Mouse (Mus musculus) MEL (cell line): ENCODE data around the gene Slc35e4. TPM values are rescaled to one million over a fixed set of nuclear protein-coding genes. Genes with fewer than 3 reads are reported as not detected.

Experiments used
- DNase-seq: peaks from one replicate; pipeline ENCODE4 v3.0.0; 2011; ENCODE audit warnings: low read depth, low spot score
- H3K27ac ChIP-seq: 2 replicates; pipeline ENCODE4 v1.5.1; 2012; ENCODE audit warnings: low read depth, mild to moderate bottlenecking, control low read depth, low read length, moderate library complexity; ENCODE audit not compliant: control insufficient read depth
- H3K27me3 ChIP-seq, 2 experiments: fragments of 150-350 bp in 1 of 2; sonication (generic) in 1 of 2; 2 replicates each; pipeline ENCODE4 v1.6.1; 2012; ENCODE audit warnings: low read length in 2 of 2, mild to moderate bottlenecking in 2 of 2, improper control_type of control experiment in 1 of 2, moderate library complexity in 1 of 2; ENCODE audit not compliant: insufficient read depth in 2 of 2, control insufficient read depth in 1 of 2
- H3K36me3 ChIP-seq, 2 experiments: 2 replicates each; pipeline ENCODE4 v1.6.1; 2012 to 2014; ENCODE audit warnings: low read length in 2 of 2, improper control_type of control experiment in 1 of 2, inconsistent platforms in 1 of 2, mild to moderate bottlenecking in 1 of 2; ENCODE audit not compliant: insufficient read depth in 2 of 2, control insufficient read depth in 1 of 2
- H3K4me1 ChIP-seq, 2 experiments: fragments of 150-350 bp in 1 of 2; sonication (generic) in 1 of 2; 2 replicates each; pipeline ENCODE4 v1.6.1; 2012; ENCODE audit warnings: low read length in 2 of 2, improper control_type of control experiment in 1 of 2, mild to moderate bottlenecking in 1 of 2; ENCODE audit not compliant: insufficient read depth in 2 of 2, control insufficient read depth in 1 of 2
- H3K4me3 ChIP-seq, 2 experiments: fragments of 150-350 bp in 1 of 2; sonication (generic) in 1 of 2; 2 replicates each; pipeline ENCODE4 v1.5.1; 2012; ENCODE audit warnings: low read depth in 2 of 2, low read length in 2 of 2, mild to moderate bottlenecking in 2 of 2, moderate library complexity in 2 of 2, control low read depth in 1 of 2, improper control_type of control experiment in 1 of 2; ENCODE audit not compliant: control insufficient read depth in 1 of 2, insufficient read depth in 1 of 2
- H3K79me2 ChIP-seq: 2 replicates; pipeline ENCODE4 v1.6.1; 2012; ENCODE audit warnings: mild to moderate bottlenecking, low read length, moderate library complexity; ENCODE audit not compliant: control insufficient read depth, poor library complexity, insufficient read depth
- H3K9ac ChIP-seq: 2 replicates; pipeline ENCODE4 v1.6.1; 2012; ENCODE audit warnings: low read depth, mild to moderate bottlenecking, control low read depth, low read length, moderate library complexity; ENCODE audit not compliant: control insufficient read depth, poor library complexity, severe bottlenecking
- H3K9me3 ChIP-seq: fragments of 150-350 bp; sonication (generic); replicated peaks from 2 replicates; pipeline ENCODE4 v1.6.1; 2012; ENCODE audit warnings: mild to moderate bottlenecking, low read length, improper control_type of control experiment, moderate library complexity; ENCODE audit not compliant: insufficient read depth
- CHD1 ChIP-seq: IDR thresholded peaks from 2 replicates; pipeline ENCODE4 v1.6.1; 2012; ENCODE audit warnings: low read depth, mild to moderate bottlenecking, inconsistent platforms, low read length, improper control_type of control experiment
- CHD2 ChIP-seq: IDR thresholded peaks from 2 replicates; pipeline ENCODE4 v1.6.1; 2011; ENCODE audit warnings: low read length, improper control_type of control experiment
- CTCF ChIP-seq, 3 experiments: IDR thresholded peaks in 2 of 3; conservative IDR thresholded peaks in 1 of 3; 2 replicates each; pipeline ENCODE4 v1.5.1; 2011 to 2012; ENCODE audit warnings: low read length in 3 of 3, low read depth in 2 of 3, mild to moderate bottlenecking in 2 of 3, improper control_type of control experiment in 1 of 3, inconsistent platforms in 1 of 3, mixed read lengths in 1 of 3, moderate library complexity in 1 of 3; ENCODE audit not compliant: control insufficient read depth in 1 of 3, insufficient read depth in 1 of 3, poor library complexity in 1 of 3, severe bottlenecking in 1 of 3
- E2F4 ChIP-seq: IDR thresholded peaks from 2 replicates; pipeline ENCODE4 v1.6.1; 2011; ENCODE audit warnings: low read depth, low read length, improper control_type of control experiment, borderline replicate concordance
- ELF1 ChIP-seq: IDR thresholded peaks from 2 replicates; pipeline ENCODE4 v1.6.1; 2014; ENCODE audit warnings: low read depth, mild to moderate bottlenecking, inconsistent platforms, low read length, improper control_type of control experiment, moderate library complexity
- ETS1 ChIP-seq: IDR thresholded peaks from 2 replicates; pipeline ENCODE4 v1.6.1; 2012; ENCODE audit warnings: low read depth, mild to moderate bottlenecking, inconsistent platforms, low read length, improper control_type of control experiment, moderate library complexity
- GABPA ChIP-seq: IDR thresholded peaks from 2 replicates; pipeline ENCODE4 v1.6.1; 2012; ENCODE audit warnings: low read depth, mild to moderate bottlenecking, inconsistent platforms, low read length, improper control_type of control experiment, moderate library complexity
- HCFC1 ChIP-seq: IDR thresholded peaks from 2 replicates; pipeline ENCODE4 v1.6.1; 2012; ENCODE audit warnings: low read depth, mild to moderate bottlenecking, inconsistent platforms, low read length, improper control_type of control experiment, moderate library complexity
- KAT2A ChIP-seq: conservative IDR thresholded peaks from 2 replicates; pipeline ENCODE4 v1.6.1; 2012; ENCODE audit warnings: low read depth, low read length, improper control_type of control experiment, inconsistent platforms
- MEF2A ChIP-seq: IDR thresholded peaks from 2 replicates; pipeline ENCODE4 v1.6.1; 2014; ENCODE audit warnings: low read depth, mild to moderate bottlenecking, inconsistent platforms, low read length, improper control_type of control experiment; ENCODE audit not compliant: poor library complexity, insufficient replicate concordance, severe bottlenecking; ENCODE audit errors: extremely low read depth
- MXI1 ChIP-seq: IDR thresholded peaks from 2 replicates; pipeline ENCODE4 v1.6.1; 2011; ENCODE audit warnings: mild to moderate bottlenecking, low read depth, low read length, improper control_type of control experiment
- MYC ChIP-seq: IDR thresholded peaks from 2 replicates; pipeline ENCODE4 v1.6.1; 2011; ENCODE audit warnings: low read depth, mild to moderate bottlenecking, low read length, improper control_type of control experiment, moderate library complexity
- NELFE ChIP-seq: IDR thresholded peaks from 2 replicates; pipeline ENCODE4 v1.6.1; 2011; ENCODE audit warnings: low read depth, low read length, improper control_type of control experiment
- POLR2A ChIP-seq, 2 experiments: IDR thresholded peaks; 2 replicates each; pipeline ENCODE4 v1.6.1; 2011 to 2012; ENCODE audit warnings: low read length in 2 of 2, mild to moderate bottlenecking in 2 of 2, control low read depth in 1 of 2, improper control_type of control experiment in 1 of 2, low read depth in 1 of 2, moderate library complexity in 1 of 2; ENCODE audit not compliant: control insufficient read depth in 1 of 2, insufficient read depth in 1 of 2, poor library complexity in 1 of 2
- RAD21 ChIP-seq: IDR thresholded peaks from 2 replicates; pipeline ENCODE4 v1.6.1; 2011; ENCODE audit warnings: mild to moderate bottlenecking, low read depth, low read length, improper control_type of control experiment
- SIN3A ChIP-seq: IDR thresholded peaks from 2 replicates; pipeline ENCODE4 v1.6.1; 2012; ENCODE audit warnings: low read length, improper control_type of control experiment, inconsistent platforms
- TAL1 ChIP-seq: IDR thresholded peaks from 2 replicates; pipeline ENCODE4 v1.6.1; 2012; ENCODE audit warnings: mild to moderate bottlenecking, inconsistent platforms, low read length, moderate library complexity, mixed read lengths
- TCF12 ChIP-seq: IDR thresholded peaks from 2 replicates; pipeline ENCODE4 v1.6.1; 2014; ENCODE audit warnings: low read depth, mild to moderate bottlenecking, inconsistent platforms, low read length, improper control_type of control experiment, moderate library complexity
- UBTF ChIP-seq: IDR thresholded peaks from 2 replicates; pipeline ENCODE4 v1.6.1; 2012; ENCODE audit warnings: low read depth, mild to moderate bottlenecking, inconsistent platforms, low read length, improper control_type of control experiment, moderate library complexity, borderline replicate concordance; ENCODE audit not compliant: insufficient read depth
- USF1 ChIP-seq: IDR thresholded peaks from 2 replicates; pipeline ENCODE4 v1.6.1; 2014; ENCODE audit warnings: low read depth, mild to moderate bottlenecking, inconsistent platforms, low read length, improper control_type of control experiment, moderate library complexity
- ZKSCAN1 ChIP-seq: IDR thresholded peaks from 2 replicates; pipeline ENCODE4 v1.6.1; 2012; ENCODE audit warnings: low read depth, mild to moderate bottlenecking, inconsistent platforms, low read length, improper control_type of control experiment, moderate library complexity
- ZMIZ1 ChIP-seq: IDR thresholded peaks from 2 replicates; pipeline ENCODE4 v1.6.1; 2012; ENCODE audit warnings: low read depth, mild to moderate bottlenecking, inconsistent platforms, low read length, improper control_type of control experiment, moderate library complexity
- ZNF384 ChIP-seq: IDR thresholded peaks from 2 replicates; pipeline ENCODE4 v1.6.1; 2012; ENCODE audit warnings: low read depth, mild to moderate bottlenecking, inconsistent platforms, low read length, improper control_type of control experiment
- polyA plus RNA-seq, 2 experiments: library from polyadenylated mRNA; stranded (reverse) in 1 of 2; unstranded in 1 of 2; fragments of >175 nt in 1 of 2; fragments of >200 nt in 1 of 2; gene quantifications; 2 replicates each; pipeline versions ENCODE4 v1.2.1 to v1.2.4; 2012; ENCODE audit warnings: low replicate concordance in 2 of 2, low read depth in 1 of 2; ENCODE audit not compliant: insufficient read length in 2 of 2, insufficient read depth in 1 of 2, missing spikeins in 1 of 2
- total RNA-seq: library from RNA; depleted of rRNA; stranded (reverse); fragments of 300-350 nt; gene quantifications from 2 replicates; pipeline ENCODE4 v1.2.3, GENCODE M21; 2012

Gene Slc35e4
- total and polyA plus RNA-seq, 3 experiments = 12.1 to 14.0 TPM; not detected in 1

- Histone ChIP-seq H3K4me3 (no peak overlapping the region), H3K36me3 (no peaks in the 10 kb centered on the region), H3K27ac (no peak overlapping the region), H3K4me1 (no peaks in the 10 kb centered on the region), H3K9me3 (no peaks in the 10 kb centered on the region), H3K9ac (no peak overlapping the region), H3K27me3 (no peaks in the 10 kb centered on the region), H3K79me2 (no peaks in the 10 kb centered on the region)
- TF ChIP-seq CHD1 (no peak), USF1 (no peak), KAT2A (no peak), GABPA (no peak), TAL1 (no peak)
- DNase-seq = no peak
Measured at GRCm38 (mm10) chr11:3903046-3903445, 11.4 kb downstream of the Slc35e4 start.

GRCm38 (mm10) chr11:3902516-3902915, 11.9 kb downstream of the Slc35e4 start:
- Histone ChIP-seq H3K36me3 (no peaks in the 10 kb centered on the region), H3K27ac (no peak overlapping the region), H3K4me3 (no peak overlapping the region), H3K9me3 (no peaks in the 10 kb centered on the region), H3K4me1 (no peaks in the 10 kb centered on the region), H3K9ac (no peak overlapping the region), H3K27me3 (no peaks in the 10 kb centered on the region), H3K79me2 (no peaks in the 10 kb centered on the region)
- DNase-seq = no peak
- no peak for TF ChIP-seq CHD2
- TF ChIP-seq ZNF384 = no peak

GRCm38 (mm10) chr11:3900296-3900695, 14.2 kb downstream of the Slc35e4 start:
- H3K27ac ChIP-seq = no peak overlapping the region
- DNase-seq = no peak
- no peaks in the 10 kb centered on the region for H3K4me1 ChIP-seq
- no peak overlapping the region for H3K4me3 ChIP-seq
- H3K27me3 ChIP-seq = no peaks in the 10 kb centered on the region
- no peaks in the 10 kb centered on the region for H3K36me3 ChIP-seq
- H3K9me3 ChIP-seq = no peaks in the 10 kb centered on the region
- no peaks in the 10 kb centered on the region for H3K79me2 ChIP-seq
- no peak overlapping the region for H3K9ac ChIP-seq
- TF ChIP-seq ETS1 (no peak), E2F4 (no peak), USF1 (no peak), NELFE (no peak), SIN3A (no peak), RAD21 (no peak), HCFC1 (no peak), CTCF (IDR thresholded peaks at IDR 0.05 in 2 of 3, conservative IDR thresholded peaks at IDR 0.05 in 1 of 3; ENCODE audit: control insufficient read depth in 1 of 3, insufficient read depth in 1 of 3, low read depth in 2 of 3, low read length in 3 of 3, poor library complexity in 1 of 3, severe bottlenecking in 1 of 3) (no peak), ELF1 (no peak), UBTF (no peak), TCF12 (no peak), CHD2 (no peak), ZMIZ1 (no peak), MXI1 (no peak), GABPA (no peak), MEF2A (no peak), CHD1 (no peak), POLR2A (IDR thresholded peaks at IDR 0.05; ENCODE audit: control insufficient read depth in 1 of 2, insufficient read depth in 1 of 2, low read depth in 1 of 2, low read length in 2 of 2, poor library complexity in 1 of 2) (no peak), ZKSCAN1 (no peak), MYC (no peak)
